Mouse (Mus musculus) lung, postnatal 0 days (tissue): ENCODE measurements around the gene Nars2. TPM values are rescaled to one million over a fixed set of nuclear protein-coding genes. Genes with fewer than 3 reads are reported as not detected.

Source experiments
- ATAC-seq: fragments of 200-750 bp; cut with Nextera tagmentation; 2 replicates; pipeline ENCODE4 v1.8.0; 2017; ENCODE audit warnings: moderate library complexity
- DNase-seq: peaks from one replicate; pipeline ENCODE4 v3.0.0-alpha.2; 2016; ENCODE audit warnings: low spot score
- H3K27ac ChIP-seq: fragments of 300-500 bp; sonication (generic); 2 replicates; pipeline ENCODE4 v1.5.1; 2014; ENCODE audit warnings: antibody characterized with exemption, mild to moderate bottlenecking, low read length, mixed read lengths
- H3K27me3 ChIP-seq: fragments of 300-500 bp; sonication (generic); replicated peaks from 2 replicates; pipeline ENCODE4 v1.6.1; 2014; ENCODE audit warnings: low read length, mixed read lengths; ENCODE audit not compliant: insufficient read depth
- H3K36me3 ChIP-seq: fragments of 300-500 bp; sonication (generic); 2 replicates; pipeline ENCODE4 v1.6.1; 2014; ENCODE audit warnings: low read length, mixed read lengths; ENCODE audit not compliant: insufficient read depth
- H3K4me1 ChIP-seq: fragments of 300-500 bp; sonication (generic); 2 replicates; pipeline ENCODE4 v1.6.1; 2014; ENCODE audit warnings: antibody characterized with exemption, low read depth, low read length, mixed read lengths; ENCODE audit not compliant: insufficient read depth
- H3K4me2 ChIP-seq: fragments of 300-500 bp; sonication (generic); replicated peaks from 2 replicates; pipeline ENCODE4 v1.6.1; 2014; ENCODE audit warnings: low read depth, mild to moderate bottlenecking, low read length, moderate library complexity, mixed read lengths
- H3K4me3 ChIP-seq: fragments of 300-500 bp; sonication (generic); 2 replicates; pipeline ENCODE4 v1.5.1; 2014; ENCODE audit warnings: low read depth, low read length
- H3K9ac ChIP-seq: fragments of 300-500 bp; sonication (generic); replicated peaks from 2 replicates; pipeline ENCODE4 v1.6.1; 2014; ENCODE audit warnings: low read depth, mild to moderate bottlenecking
- H3K9me3 ChIP-seq: fragments of 300-500 bp; sonication (generic); 2 replicates; pipeline ENCODE4 v1.6.1; 2016; ENCODE audit warnings: low read length, mixed read lengths
- CTCF ChIP-seq: IDR thresholded peaks from 2 replicates; pipeline ENCODE4 v1.5.1; 2016; ENCODE audit warnings: antibody characterized with exemption, mild to moderate bottlenecking
- EP300 ChIP-seq: IDR thresholded peaks from 2 replicates; pipeline ENCODE4 v1.6.1; 2016; ENCODE audit warnings: antibody characterized with exemption, mild to moderate bottlenecking, control low read depth
- WGBS: fragments of 180-500 bp; shearing (Covaris S2); extraction: QIAGEN DNeasy Blood & Tissue Kit; methylation state at CpG from one replicate; pipeline ENCODE4 v1.1.7; 2014; 5-methylcytosine and 5-hydroxymethylcytosine counted together
- polyA plus RNA-seq: library from polyadenylated mRNA; unstranded; fragments of >200 nt; fragmentation: Nextera tagmentation; extraction: Ambion mirVana; gene quantifications from 2 replicates; pipeline ENCODE4 v1.2.1, GENCODE M21; 2015

The Nars2 gene
- polyA plus RNA-seq, 1 experiment from 2014 or later: 9.8 TPM

- peaks cover 4% of the 10 kb centered on the region; the same call in 1 of the 2 replicates for H3K4me1 ChIP-seq
- no peaks in the 10 kb centered on the region for H3K9me3 ChIP-seq
- WGBS: 88% methylated on average over 20 of the region's 20 CpGs
- H3K4me3 ChIP-seq: no peak overlapping the region
- no peaks in the 10 kb centered on the region for H3K27me3 ChIP-seq
- ATAC-seq (no peak), DNase-seq (no peak)
- H3K36me3 ChIP-seq: no peaks in the 10 kb centered on the region
- H3K4me2 ChIP-seq: no peak overlapping the region
- H3K9ac ChIP-seq: no peak overlapping the region
- no peak overlapping the region for H3K27ac ChIP-seq
- TF ChIP-seq CTCF (no peak), EP300 (no peak)
Observed at GRCm38 (mm10) chr7:96906216-96906615, 45.1 kb upstream of the Nars2 start.

GRCm38 (mm10) chr7:96907971-96908680 lies 43.2 kb upstream of the Nars2 start:
- H3K4me3 ChIP-seq: no peak overlapping the region
- H3K9ac ChIP-seq: no peak overlapping the region
- no peaks in the 10 kb centered on the region for H3K27me3 ChIP-seq
- no peaks in the 10 kb centered on the region for H3K9me3 ChIP-seq
- ATAC-seq: no peak
- H3K4me2 ChIP-seq: no peak overlapping the region
- H3K27ac ChIP-seq: no peak overlapping the region
- DNase-seq: no peak
- no peaks in the 10 kb centered on the region for H3K36me3 ChIP-seq
- TF ChIP-seq CTCF (no peak), EP300 (no peak)
- 77% methylated on average over 16 of the region's 16 CpGs for WGBS
- H3K4me1 ChIP-seq: no peaks in the 10 kb centered on the region; the same call in 1 of the 2 replicates

GRCm38 (mm10) chr7:96909856-96910255 lies 41.4 kb upstream of the Nars2 start:
- WGBS: 76% methylated on average over 5 of the region's 5 CpGs
- Histone ChIP-seq H3K9me3 (no peaks in the 10 kb centered on the region), H3K9ac (no peak overlapping the region), H3K27me3 (no peaks in the 10 kb centered on the region), H3K4me1 (no peaks in the 10 kb centered on the region; the same call in 1 of the 2 replicates), H3K4me2 (no peak overlapping the region), H3K36me3 (no peaks in the 10 kb centered on the region), H3K27ac (no peak overlapping the region), H3K4me3 (no peak overlapping the region)
- no peak for TF ChIP-seq CTCF
- no peak for TF ChIP-seq EP300
- ATAC-seq: no peak
- DNase-seq: no peak

GRCm38 (mm10) chr7:96910310-96910960 lies 40.9 kb upstream of the Nars2 start:
- Histone ChIP-seq H3K27ac (no peak overlapping the region), H3K9ac (no peak overlapping the region)
- WGBS: 72% methylated on average over 12 of the region's 12 CpGs

GRCm38 (mm10) chr7:96914031-96914430 lies 37.3 kb upstream of the Nars2 start:
- WGBS: 0% methylated on average over 6 of the region's 6 CpGs
- H3K27ac ChIP-seq: no peak overlapping the region
- no peaks in the 10 kb centered on the region for H3K9me3 ChIP-seq
- no peaks in the 10 kb centered on the region for H3K4me1 ChIP-seq
- no peak overlapping the region for H3K9ac ChIP-seq
- TF ChIP-seq CTCF (peak; percentile 97), EP300 (no peak)
- H3K27me3 ChIP-seq: no peaks in the 10 kb centered on the region
- H3K4me2 ChIP-seq: no peak overlapping the region
- no peaks in the 10 kb centered on the region for H3K36me3 ChIP-seq
- no peak overlapping the region for H3K4me3 ChIP-seq
- ATAC-seq (peak; percentile 61), DNase-seq (peak; percentile 90)

More at GRCm38 (mm10) chr7:96910310-96910960, 40.9 kb upstream of the Nars2 start:
- Histone ChIP-seq H3K4me3 (no peak overlapping the region), H3K9me3 (no peaks in the 10 kb centered on the region), H3K4me2 (no peak overlapping the region), H3K36me3 (no peaks in the 10 kb centered on the region), H3K27me3 (no peaks in the 10 kb centered on the region), H3K4me1 (no peaks in the 10 kb centered on the region)
- ATAC-seq (no peak), DNase-seq (no peak)
- TF ChIP-seq EP300 (no peak), CTCF (no peak)

GRCm38 (mm10) chr7:96915452-96916105 lies 35.7 kb upstream of the Nars2 start:
- DNase-seq (peak; percentile 80), ATAC-seq (peak; percentile 75)
- Histone ChIP-seq H3K4me2 (no peak overlapping the region), H3K4me3 (no peak overlapping the region), H3K4me1 (no peaks in the 10 kb centered on the region), H3K36me3 (no peaks in the 10 kb centered on the region), H3K27ac (no peak overlapping the region), H3K9ac (no peak overlapping the region), H3K9me3 (no peaks in the 10 kb centered on the region), H3K27me3 (no peaks in the 10 kb centered on the region)
- TF ChIP-seq EP300: no peak
- TF ChIP-seq CTCF: peak; percentile 97
- 4% methylated on average over 2 of the region's 2 CpGs for WGBS
